Mouse (Mus musculus) adrenal gland, postnatal 25 days (tissue): ENCODE data around the gene Tex30. TPM values are rescaled to one million over a fixed set of nuclear protein-coding genes. Genes with fewer than 3 reads are reported as not detected.
A peak's percentile ranks its signal among the peaks of the same experiment; 100 is the strongest.
"Not testable (repeated sequence)": the region's sequence is repeated elsewhere in the genome, so short reads cannot be mapped to it uniquely, and the experiment has no call there.

Experiments
- DNase-seq: peaks from one replicate; pipeline ENCODE4 v3.0.0; 2021; ENCODE audit warnings: mixed read lengths
- long read RNA-seq: library from polyadenylated mRNA; stranded (forward); transcript quantifications from one replicate; pipeline ENCODE4 v2.0.0, GENCODE M21; 2021
- total RNA-seq: library from RNA; stranded (reverse); gene quantifications from 2 replicates; pipeline ENCODE4 v1.2.3, GENCODE M21; 2021

The Tex30 gene
- total RNA-seq, result 9.8 and 10.5 TPM in 2 replicates
- long read RNA-seq, transcript Tex30-211 (6 exons, 960 nt), result major isoform, 7 of 12 reads
- long read RNA-seq, partial matches to known transcripts, result 3 of 12 reads
- long read RNA-seq, other reads (novel, unspliced or antisense), result 1 of 12 reads

GRCm38 (mm10) chr1:44102259-44102717 is at the start of gene Tex30:
TSS of gene Tex30 (minus strand) at chr1:44102441.
- peak; percentile 95 for DNase-seq

GRCm38 (mm10) chr1:44148706-44149105 is 46.5 kb upstream of the Tex30 start:
- no peak for DNase-seq

GRCm38 (mm10) chr1:44147563-44148381 is 45.5 kb upstream of the Tex30 start, which contains the start of gene Ercc5:
TSS of gene Ercc5 (plus strand) at chr1:44147744.
- DNase-seq, result peak; percentile 83

GRCm38 (mm10) chr1:44142747-44143146 is 40.5 kb upstream of the Tex30 start:
- DNase-seq, result no peak

GRCm38 (mm10) chr1:44140232-44140631 is 38.0 kb upstream of the Tex30 start:
- no peak for DNase-seq

- DNase-seq, result no peak
Observed at GRCm38 (mm10) chr1:44129929-44130581, 27.8 kb upstream of the Tex30 start.

GRCm38 (mm10) chr1:44125590-44125989 is 23.3 kb upstream of the Tex30 start:
- no peak for DNase-seq

- no peak for DNase-seq
Observed at GRCm38 (mm10) chr1:44122256-44122655, 20.0 kb upstream of the Tex30 start.

GRCm38 (mm10) chr1:44120074-44120406 is 17.8 kb upstream of the Tex30 start:
- DNase-seq, result no peak

- DNase-seq, result peak; percentile 83
Observed at GRCm38 (mm10) chr1:44119201-44120073, 17.2 kb upstream of the Tex30 start.

GRCm38 (mm10) chr1:44118239-44119054 is 16.2 kb upstream of the Tex30 start, which contains the start of the genes Kdelc1 and Bivm:
TSS of gene Kdelc1 (minus strand) at chr1:44118808.
TSS of gene Bivm (plus strand) at chr1:44118957.
- peak; percentile 80 for DNase-seq

GRCm38 (mm10) chr1:44117571-44117970 is 15.3 kb upstream of the Tex30 start:
- DNase-seq, result no peak

- DNase-seq, result no peak
Observed at GRCm38 (mm10) chr1:44102939-44103338, 698 bp upstream of the Tex30 start.

- DNase-seq, result peak; percentile 23
Observed at GRCm38 (mm10) chr1:44101448-44102225, 604 bp downstream of the Tex30 start.

- DNase-seq, result peak; percentile 54
Observed at GRCm38 (mm10) chr1:44064625-44065024, 37.6 kb downstream of the Tex30 start.

- no peak for DNase-seq
Observed at GRCm38 (mm10) chr1:44063439-44063838, 38.8 kb downstream of the Tex30 start.

- no peak for DNase-seq
Observed at GRCm38 (mm10) chr1:44061836-44062235, 40.4 kb downstream of the Tex30 start, which contains the start of gene Gm8251. TSS of gene Gm8251 (minus strand) at chr1:44061936.

GRCm38 (mm10) chr1:44057805-44058204 is 44.4 kb downstream of the Tex30 start:
- no peak for DNase-seq

- DNase-seq, result peak; percentile 65
Observed at GRCm38 (mm10) chr1:44046556-44046955, 55.7 kb downstream of the Tex30 start.

GRCm38 (mm10) chr1:44045689-44046088 is 56.6 kb downstream of the Tex30 start:
- not testable (repeated sequence) for DNase-seq
